Mouse (Mus musculus): ENCODE results near the gene Hacl1.

Gene Hacl1

DNA sequence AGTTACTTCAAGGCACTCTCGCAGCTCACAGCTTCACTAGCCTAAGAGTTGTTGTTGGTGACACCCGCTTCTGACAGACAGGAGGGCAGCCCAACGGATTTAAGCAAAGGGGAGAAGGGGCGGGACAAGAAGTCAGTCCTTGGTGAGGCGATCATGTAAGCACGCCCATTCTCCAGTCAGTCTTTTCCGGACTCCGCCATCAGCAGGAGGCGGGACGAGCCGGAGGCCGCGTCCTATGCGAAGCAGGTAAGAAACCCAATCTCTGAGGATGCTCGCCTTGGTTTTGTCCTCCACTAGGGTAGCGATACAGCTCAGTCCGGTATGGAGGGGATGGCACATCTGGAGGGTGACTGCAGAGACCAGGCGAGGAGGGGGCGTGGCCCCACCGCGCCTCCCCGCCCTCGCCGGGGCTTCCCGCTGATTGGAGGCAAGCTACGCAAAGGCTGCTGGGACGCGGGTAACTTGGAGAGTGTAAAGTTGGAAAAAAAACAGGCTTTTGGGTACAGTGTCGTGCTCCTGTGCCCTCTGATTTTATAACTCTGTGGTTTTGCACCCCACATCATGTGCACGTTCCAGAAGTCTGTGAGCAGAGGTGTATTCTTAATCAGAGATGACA, at the start of gene Hacl1, which contains the start of gene Btd:
Gene Hacl1, minus strand, starts transcription at position 397 of the 616 bp plus-strand sequence.
Gene Btd, plus strand, starts transcription at position 139 of the 616 bp plus-strand sequence.
- no peak for DNase-seq (ENCODE audit: low spot score)

DNA sequence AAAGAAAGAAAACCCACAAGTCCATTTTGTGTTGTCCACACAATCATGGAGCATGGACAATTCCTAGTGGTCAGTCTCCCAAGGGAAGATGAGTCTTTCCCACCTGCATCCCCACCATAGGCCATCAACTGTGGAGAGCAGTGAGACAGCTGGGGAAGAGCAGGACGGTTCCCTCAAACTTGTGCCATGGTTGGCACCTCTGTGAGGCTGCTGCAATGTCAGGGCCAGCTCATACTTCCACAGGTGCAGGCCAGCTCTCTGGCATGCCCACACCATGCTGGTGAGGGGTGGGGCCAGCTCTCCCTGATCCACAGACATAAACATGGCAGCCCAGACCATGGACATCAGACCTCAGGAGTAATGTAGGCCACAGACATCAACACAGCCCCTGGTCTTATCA, 45.1 kb upstream of the Hacl1 start:
- DNase-seq (ENCODE audit: low spot score): no peak

DNA sequence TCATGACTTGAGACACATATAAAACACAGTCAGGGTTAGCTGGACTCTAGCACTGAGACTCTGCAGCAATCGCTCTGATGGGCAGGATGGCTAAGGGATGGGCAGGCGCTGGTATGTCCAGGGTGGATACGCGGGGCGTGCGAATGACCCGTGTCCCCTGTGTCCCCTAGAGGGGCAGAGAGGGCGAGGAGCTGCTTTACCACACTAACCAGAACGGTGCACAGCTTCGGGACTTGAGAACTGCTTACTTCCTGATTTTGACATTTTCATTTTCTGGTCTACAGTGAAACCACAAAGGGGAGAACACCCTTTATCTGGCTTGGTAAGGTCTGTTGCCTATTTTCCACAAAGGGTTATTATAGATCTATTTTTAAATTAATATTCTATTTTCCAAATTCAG, 44.6 kb upstream of the Hacl1 start:
- no peak for DNase-seq (ENCODE audit: low spot score)

DNA sequence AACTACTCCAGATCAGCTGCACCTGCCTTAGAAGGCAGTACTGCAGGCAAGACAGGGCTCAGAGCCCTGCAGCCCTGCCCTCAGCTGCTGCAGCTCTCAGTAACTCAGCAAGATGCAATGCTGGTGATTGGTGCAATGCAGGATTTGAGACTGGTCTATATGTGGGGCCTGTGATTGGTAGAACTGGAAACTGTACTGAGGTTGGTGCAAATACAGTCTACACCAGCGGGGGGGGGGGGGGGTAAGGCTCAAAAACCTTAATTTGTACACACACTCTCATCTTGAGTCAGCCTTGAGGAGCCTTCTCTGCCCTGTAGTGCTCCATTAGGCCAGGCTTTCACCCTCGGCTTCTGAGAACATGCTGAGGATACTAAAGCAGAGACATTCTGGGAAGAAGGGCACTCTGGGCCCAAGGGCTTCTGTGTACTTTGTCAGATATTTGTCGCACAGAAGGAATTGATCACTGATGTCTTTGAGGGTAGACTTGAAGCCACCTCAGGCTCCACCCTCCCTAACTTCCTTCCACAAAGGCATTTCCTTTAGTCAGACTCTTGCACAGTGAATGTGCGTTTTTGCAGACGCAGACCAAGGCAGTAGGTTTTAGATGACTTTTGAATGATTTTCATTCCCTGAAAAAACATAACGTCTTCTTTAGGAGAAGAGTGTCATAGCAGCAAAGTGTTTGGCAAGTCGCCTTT, 43.4 kb upstream of the Hacl1 start:
- no peak for DNase-seq (ENCODE audit: low spot score)

DNA sequence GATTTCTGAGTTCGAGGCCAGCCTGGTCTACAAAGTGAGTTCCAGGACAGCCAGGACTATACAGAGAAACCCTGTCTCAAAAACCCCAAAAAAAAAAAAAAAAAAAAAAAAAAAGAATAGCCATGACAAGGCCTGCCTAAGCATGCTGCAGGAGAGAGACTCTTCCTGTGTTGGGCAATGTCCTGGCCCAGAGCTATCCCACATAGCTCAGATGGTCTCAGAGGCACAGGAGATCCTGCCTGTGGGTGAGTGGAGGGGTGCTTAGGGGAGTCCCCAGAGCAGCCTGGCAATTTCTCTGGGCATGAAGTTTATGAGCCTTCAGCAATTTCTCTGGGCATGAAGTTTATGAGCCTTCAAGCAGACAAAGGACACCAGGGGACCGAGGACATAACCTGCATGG, 42.5 kb upstream of the Hacl1 start:
- no peak for DNase-seq (ENCODE audit: low spot score)

DNA sequence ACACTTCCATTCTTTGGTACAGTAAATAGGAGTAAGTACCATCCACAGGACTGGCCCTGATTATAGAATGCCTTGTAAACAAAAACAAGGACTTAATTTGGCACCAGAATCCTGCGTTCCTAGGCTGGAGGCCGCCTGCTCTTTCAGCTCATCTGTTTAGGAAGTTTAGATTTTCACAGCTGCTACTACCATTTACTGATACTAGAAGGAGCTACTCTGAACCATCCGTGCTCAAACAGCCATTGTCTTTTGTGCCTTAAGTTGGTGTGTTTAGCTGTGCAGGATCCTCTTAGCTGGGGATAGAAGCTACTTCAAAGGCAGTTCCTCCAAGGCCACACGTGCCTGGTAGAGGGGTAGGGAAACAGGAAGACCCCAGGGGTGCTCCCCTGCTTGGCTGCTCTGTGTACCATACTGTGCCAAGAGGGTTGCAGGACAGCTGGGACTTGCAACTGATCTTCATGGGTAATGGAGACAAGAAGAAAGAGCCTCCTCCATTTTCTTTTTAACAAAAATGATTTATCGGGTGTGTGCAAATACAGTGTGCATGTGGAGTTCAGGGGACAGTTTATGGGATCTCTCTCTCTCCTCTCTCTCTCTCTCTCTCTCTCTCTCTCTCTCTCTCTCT, 41.0 kb upstream of the Hacl1 start:
- DNase-seq (ENCODE audit: low spot score): no peak

DNA sequence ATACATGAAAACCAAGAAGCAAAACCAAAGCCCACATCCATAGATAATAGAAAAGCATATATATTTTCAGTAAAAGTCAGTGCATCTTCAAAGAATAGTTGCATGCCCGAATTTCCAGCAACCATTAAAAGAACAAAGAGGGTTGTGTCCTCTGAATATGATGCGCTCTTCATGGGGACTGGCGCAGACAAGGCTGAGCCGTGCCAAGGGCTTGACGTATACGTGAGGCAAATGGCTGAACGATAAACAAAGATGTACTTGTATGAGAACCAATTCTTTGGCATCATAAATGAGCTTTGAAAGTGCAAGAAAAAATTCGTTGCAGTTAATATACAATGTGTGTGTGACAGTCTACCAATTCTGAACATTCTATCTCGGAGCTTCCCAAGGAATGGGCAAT, 40.2 kb upstream of the Hacl1 start:
- DNase-seq (ENCODE audit: low spot score): no peak

DNA sequence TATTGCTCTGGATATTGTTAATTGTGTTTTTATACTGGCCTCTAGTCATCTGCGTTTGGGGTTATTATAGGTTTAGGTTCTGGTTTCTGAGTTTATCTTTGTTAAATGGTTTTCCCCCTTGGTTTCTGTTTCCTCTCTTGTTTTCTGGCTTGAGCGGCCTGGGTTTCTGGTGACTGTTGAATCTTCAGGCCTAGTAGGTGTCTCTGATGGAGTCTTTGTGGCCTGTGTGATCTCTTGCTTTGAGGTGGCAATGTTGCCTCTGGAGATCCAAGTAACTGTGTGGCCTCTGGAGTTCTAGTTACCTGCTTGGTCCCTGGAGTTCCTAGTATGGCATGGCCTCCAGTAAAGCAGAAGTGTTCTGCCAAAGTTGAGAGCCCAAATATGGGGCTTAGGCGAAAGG, 39.6 kb upstream of the Hacl1 start:
- DNase-seq (ENCODE audit: low spot score): no peak

DNA sequence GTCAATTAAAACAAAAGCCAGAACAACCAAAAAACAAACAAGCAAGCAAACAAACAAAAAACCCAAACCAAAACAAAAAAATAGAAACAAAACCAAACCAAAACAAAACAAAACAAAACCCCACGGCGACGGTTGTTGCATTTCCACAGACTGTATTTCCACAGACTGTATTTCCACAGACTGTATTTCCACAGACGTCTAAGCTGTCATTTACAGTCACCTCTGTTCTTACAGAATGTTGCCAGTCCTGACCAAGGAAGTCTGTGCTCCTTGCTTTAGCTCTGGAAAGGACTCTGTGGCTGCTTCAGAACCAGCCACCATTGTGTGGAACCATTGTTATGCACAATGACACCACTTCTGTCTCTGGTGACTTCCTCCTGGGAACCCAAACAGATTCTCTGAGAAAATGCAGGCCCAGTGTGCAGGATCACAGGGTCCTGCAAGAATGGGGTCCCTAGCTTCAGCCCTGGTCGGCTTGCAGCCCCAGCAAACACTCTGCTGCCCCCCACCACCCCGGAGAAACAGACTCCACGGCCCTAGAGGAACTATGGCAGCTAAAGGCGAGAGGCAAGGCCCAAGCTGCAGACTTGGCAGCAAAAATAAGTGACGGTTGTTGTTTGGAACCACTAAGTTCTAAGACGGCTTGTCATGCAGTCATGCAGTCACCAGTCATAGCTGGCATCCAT, 30.7 kb upstream of the Hacl1 start:
- DNase-seq (ENCODE audit: low spot score): no peak

DNA sequence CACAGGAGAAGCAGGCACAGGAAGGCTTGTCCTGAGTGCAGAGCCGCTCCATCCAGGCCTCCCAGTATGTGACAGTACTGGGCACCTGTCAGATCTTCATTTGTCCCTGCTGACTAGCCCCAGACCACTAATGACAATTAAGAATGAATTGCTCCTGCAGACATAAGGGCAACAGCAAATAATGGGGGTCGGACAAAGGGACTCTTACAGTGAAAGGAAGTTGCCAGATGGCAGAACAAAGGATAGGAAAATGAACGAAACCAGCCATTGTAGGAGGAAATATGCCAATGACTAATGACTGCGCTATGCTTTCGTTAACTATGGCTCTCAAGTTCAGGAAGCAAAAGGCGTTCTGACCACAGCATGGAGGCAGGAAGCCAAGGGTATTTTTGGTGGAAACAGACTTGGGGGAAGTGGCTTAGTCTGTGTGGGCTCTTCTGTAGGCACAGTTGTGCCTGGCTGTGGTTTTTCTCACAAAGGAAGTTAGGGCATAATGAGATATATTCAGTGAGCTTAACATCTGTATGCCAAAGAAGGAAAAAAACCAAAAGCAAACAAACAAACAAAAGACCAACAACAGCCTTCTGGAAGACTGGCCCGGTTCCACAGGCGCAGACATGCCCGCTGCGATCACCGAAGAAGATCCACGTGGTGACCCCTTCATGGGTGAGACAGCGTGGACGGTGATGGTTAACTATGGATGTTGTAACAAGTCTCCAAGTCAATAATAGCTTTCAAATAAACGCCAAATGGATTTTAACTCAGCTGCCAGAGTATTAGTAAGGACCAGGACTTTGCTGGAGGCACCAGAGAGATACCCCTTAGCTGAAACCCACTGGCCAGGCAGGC, 28.8 kb upstream of the Hacl1 start:
- no peak for DNase-seq (ENCODE audit: low spot score)

DNA sequence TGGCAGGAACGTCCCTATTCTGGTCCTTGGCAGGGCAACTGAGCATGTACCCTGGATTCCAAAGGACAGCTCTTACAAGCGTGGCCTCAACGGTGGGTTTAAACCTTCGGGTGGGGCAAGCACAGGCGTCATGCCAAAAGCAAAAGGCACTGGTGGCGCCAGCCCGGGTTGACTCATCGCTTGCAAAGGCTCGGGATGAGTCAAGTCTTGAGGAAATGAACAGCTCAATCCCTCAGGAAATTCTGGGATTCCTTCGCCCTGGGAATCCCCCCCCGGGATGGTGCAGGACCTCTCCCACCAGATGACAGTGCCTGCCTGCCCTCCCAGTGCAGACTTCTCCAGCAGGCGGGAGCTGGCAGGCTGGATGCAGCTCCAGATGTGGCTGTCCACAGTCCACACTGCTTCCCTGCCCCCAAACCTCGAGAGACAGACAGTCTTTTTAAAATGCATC, 28.1 kb upstream of the Hacl1 start:
- DNase-seq (ENCODE audit: low spot score): no peak

DNA sequence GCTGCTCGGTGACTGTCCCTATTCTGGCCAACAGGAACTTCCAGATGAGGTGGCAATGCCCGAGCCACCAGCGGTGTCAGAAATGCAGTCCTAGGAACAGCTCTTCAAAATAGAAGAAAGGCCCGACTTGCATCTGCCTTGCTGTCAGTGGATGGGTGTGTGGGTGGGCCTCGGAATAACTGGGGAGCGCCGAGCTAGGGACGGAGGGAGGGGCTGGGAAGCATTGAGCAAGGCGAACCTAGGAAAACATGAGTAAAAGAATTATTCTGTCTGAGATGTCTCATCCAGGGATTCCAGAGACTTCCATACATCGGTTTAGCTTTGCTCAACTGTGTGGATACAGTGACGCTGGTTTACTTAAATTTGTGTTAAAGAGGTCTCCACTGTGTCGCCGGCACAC, 27.2 kb upstream of the Hacl1 start:
- DNase-seq (ENCODE audit: low spot score): no peak

DNA sequence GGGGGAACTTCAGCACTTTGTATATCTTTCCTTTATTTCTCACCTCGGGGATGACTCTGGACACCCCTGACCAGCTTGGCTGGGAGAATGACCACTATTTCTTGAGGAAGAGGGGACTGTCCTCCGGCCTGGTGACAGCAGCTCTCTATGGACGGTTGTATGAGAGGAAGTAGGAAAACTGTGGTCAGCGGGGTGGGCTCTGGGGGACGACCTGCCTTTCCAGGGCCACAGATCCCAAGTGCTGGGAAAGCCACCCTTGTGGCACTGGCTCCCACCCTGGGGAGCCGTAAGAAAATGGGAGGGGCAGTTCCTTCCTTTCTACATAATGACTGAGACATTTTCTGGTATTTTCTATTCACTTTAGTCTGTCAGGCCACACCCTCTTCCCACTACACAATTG, 26.7 kb upstream of the Hacl1 start:
- no peak for DNase-seq (ENCODE audit: low spot score)

DNA sequence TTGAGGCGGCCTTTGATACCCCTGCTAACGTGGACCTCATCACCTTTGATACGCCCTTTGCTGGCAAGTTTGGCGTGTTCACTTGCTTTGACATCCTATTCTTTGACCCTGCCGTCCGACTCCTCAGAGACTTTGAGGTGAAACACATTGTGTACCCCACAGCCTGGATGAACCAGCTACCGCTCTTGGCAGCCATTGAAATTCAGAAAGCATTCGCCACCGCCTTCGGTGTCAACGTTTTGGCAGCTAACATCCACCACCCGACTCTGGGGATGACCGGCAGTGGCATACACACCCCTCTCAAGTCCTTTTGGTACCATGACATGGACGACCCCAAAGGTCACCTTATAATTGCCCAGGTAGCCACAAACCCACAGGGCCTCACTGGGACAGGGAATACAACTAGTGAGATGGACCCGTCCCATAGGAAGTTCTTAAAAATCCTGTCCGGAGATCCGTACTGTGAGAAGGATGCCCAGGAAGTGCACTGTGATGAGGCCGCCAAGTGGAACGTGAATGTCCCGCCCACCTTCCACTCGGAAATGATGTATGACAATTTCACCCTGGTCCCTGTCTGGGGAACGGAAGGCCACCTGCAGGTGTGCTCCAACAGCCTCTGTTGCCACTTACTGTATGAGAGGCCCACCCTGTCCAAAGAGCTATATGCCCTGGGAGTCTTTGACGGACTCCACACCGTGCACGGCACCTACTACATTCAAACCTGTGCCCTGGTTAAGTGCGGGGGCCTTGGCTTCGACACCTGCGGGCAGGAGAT, 26.0 kb upstream of the Hacl1 start:
- no peak for DNase-seq (ENCODE audit: low spot score)

DNA sequence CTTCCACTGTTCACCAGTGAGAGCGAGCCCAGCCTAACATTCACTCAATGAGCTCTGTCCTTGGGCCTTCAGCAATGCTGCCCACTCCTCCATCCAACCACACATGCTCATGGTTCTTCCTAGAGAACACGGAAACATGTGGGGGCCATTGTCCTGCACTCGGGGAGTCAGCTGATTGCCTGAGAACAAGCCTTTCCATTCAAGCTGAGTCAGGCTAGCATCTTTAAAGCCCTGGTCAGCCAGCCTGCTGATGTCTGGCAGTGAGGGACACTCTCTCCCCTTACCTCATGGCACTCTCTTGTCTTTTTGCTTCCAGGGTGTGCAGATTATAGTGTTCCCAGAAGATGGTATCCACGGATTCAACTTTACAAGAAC, 24.5 kb upstream of the Hacl1 start:
- no peak for DNase-seq (ENCODE audit: low spot score)

DNA sequence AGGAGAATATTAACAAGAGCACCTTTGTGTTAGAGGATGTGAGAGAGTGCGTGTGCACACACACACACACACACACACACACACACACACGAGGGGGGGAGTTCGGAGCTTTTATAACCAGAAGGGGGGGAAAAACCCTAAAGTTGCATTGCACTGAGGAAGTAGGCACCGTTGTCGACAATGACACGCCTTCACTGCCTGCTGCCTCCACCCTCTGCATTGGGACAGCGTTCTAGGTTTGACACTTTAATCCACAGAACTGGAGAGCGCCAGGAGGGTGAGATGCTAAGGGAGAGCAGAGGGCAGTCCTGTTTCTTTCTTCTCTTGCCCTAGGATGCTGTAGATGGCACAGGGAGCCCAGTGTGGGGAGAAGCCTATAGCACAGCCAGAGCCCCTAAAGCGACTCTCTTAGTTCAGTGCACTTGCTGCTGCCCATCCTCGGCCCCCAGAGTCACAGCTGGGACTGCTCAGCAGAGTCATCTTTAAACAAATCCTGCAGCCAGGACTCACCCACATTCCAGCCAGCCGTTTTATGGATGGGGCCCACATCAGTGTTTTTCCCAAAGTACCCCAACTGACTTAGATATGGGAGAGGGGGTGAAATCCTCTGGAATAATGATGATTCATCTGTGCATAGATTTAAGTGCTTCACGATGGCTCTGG, 23.9 kb upstream of the Hacl1 start:
- no peak for DNase-seq (ENCODE audit: low spot score)

DNA sequence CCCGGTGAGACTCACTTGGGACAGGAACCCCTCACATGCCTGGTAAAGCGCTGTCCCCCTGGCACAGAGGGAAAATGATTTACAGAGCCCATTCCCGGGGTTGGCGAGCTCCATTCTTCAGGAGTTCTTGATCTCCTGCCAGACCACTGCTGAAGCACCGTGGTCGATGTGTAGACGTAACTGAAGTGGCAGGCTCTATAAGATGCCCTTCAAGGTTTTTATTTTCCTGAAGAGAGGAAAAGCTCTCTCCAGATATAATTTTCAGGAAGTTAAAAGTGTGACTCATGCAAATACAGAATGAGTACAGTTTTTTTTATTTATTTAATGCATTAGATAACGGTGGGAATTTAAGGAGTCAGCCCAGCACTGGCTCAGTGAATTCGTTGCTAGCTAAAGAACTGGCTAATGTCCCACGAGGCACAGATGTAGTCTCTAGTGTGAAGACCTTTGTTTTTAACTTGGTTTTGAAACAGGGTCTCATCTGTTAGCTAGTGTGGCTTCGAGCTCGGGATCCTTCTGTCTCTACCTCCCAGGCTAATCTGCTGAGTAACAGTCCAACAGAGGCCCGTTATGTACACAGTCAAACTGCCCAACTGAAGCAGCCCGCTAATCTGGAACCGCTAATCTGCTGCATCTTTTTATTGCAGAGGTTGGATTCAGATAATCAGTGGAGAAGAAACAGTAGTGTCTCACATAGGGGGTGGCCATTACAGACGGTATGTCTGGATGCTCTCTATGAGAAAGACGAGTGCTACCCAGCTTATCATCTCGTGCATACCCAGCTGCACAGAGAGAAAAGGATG, 23.2 kb upstream of the Hacl1 start:
- DNase-seq (ENCODE audit: low spot score): no peak

DNA sequence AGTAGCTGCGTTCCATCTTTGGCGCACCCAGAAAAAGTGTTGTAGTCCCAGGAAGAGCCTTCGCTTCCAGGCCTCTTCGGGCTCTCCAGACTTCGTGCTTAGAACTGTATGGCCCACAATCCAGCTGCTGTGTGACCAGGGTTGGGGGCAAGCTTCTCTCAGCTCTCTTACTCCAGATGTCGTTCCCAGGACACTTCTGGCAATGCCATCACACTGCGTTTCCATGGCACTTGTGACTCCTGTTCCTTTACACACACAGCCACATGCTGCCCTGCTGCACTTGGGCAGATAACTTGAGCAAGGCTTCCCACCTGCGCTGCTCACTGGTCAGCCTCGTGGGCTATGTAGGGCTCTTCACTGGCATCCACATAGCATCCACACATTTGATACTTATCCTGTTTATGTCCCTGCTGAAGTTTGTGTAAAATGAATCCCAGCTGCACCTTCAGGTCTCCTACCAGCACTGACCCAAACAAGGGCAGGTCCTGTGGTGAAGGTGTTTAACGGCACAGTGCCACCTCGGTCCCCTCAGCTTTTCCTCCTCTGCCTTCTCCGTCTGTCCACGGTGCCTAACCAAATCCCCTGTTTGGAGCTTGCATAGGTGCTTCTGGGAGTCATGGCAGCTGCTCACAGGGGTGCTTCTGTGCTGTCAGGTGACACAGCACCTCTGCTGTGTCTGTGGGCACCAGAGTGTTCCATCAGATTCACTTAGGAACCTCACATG, 22.5 kb upstream of the Hacl1 start:
- no peak for DNase-seq (ENCODE audit: low spot score)

DNA sequence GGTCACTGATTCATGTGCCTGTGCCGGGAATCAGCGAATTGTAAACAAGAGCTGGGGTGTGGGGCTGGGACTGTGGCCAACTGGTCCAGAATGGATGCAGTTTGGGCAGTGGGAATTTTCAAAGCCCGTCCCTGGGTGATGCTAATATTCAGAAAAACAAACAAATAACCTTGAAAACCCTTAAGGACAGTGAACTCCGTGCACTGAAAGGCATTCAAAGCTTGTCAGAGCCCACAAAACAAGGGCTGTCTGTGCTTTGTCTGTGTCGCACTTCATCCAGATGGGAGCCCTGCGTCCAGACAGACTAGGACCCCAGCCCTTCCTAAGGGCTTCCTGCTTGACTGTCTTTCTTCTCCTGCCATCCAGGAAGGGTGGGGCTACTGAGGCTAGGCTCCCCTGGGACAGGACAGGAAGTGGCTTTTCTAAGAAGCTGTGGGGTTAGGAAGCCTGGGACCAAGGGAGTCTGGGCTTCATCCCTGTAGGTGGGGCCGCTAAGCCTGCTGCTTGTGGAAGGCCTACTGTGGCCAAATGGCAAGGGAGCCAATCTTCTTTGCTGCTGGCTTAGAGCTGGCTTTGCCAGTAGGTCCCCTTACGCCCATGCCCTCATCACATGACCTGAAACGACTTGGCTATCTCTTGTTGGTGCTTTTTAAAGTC, 21.6 kb upstream of the Hacl1 start:
- no peak for DNase-seq (ENCODE audit: low spot score)
